Mouse (Mus musculus) lung, embryonic 14.5 days (tissue): Measurements from ENCODE around the gene Wfdc15a. TPM values are rescaled to one million over a fixed set of nuclear protein-coding genes. Genes with fewer than 3 reads are reported as not detected.

Experiments used
- ATAC-seq: fragments of 200-750 bp; cut with Nextera tagmentation; 2 replicates; pipeline ENCODE4 v1.8.0; 2017; ENCODE audit warnings: mild to moderate bottlenecking, moderate TSS enrichment, moderate library complexity; ENCODE audit not compliant: insufficient read depth
- DNase-seq: peaks from one replicate; pipeline ENCODE4 v3.0.0-alpha.2; 2015
- H3K27ac ChIP-seq: fragments of 300-500 bp; sonication (generic); 2 replicates; pipeline ENCODE4 v1.5.1; 2014; ENCODE audit warnings: low read depth, mild to moderate bottlenecking, moderate library complexity
- H3K27me3 ChIP-seq: fragments of 300-500 bp; sonication (generic); 2 replicates; pipeline ENCODE4 v1.6.1; 2014; ENCODE audit warnings: low read length, control low read depth; ENCODE audit not compliant: insufficient read depth
- H3K36me3 ChIP-seq: fragments of 300-500 bp; sonication (generic); 2 replicates; pipeline ENCODE4 v1.6.1; 2014; ENCODE audit warnings: control low read depth; ENCODE audit not compliant: insufficient read depth
- H3K4me1 ChIP-seq: fragments of 300-500 bp; sonication (generic); 2 replicates; pipeline ENCODE4 v1.6.1; 2014; ENCODE audit warnings: antibody characterized with exemption, control low read depth; ENCODE audit not compliant: insufficient read depth
- H3K4me2 ChIP-seq: fragments of 300-500 bp; sonication (generic); 2 replicates; pipeline ENCODE4 v1.6.1; 2014; ENCODE audit warnings: mild to moderate bottlenecking
- H3K4me3 ChIP-seq: fragments of 300-500 bp; sonication (generic); 2 replicates; pipeline ENCODE4 v1.5.1; 2014; ENCODE audit warnings: low read depth, low read length
- H3K9ac ChIP-seq: fragments of 300-500 bp; sonication (generic); 2 replicates; pipeline ENCODE4 v1.6.1; 2014
- H3K9me3 ChIP-seq: fragments of 300-500 bp; sonication (generic); 2 replicates; pipeline ENCODE4 v1.6.1; 2016; ENCODE audit warnings: low read depth, low read length, control low read depth
- CTCF ChIP-seq: IDR thresholded peaks from 2 replicates; pipeline ENCODE4 v1.5.1; 2016; ENCODE audit warnings: antibody characterized with exemption, low read depth
- WGBS: fragments of 180-500 bp; shearing (Covaris S2); extraction: QIAGEN DNeasy Blood & Tissue Kit; methylation state at CpG from one replicate; pipeline ENCODE4 v1.1.7; 2014; 5-methylcytosine and 5-hydroxymethylcytosine counted together
- polyA plus RNA-seq: library from polyadenylated mRNA; unstranded; fragments of >200 nt; fragmentation: Nextera tagmentation; extraction: Ambion mirVana; gene quantifications from 2 replicates; pipeline ENCODE4 v1.2.1, GENCODE M21; 2014

The Wfdc15a gene
- not detected in 2 replicates for polyA plus RNA-seq

- Histone ChIP-seq H3K36me3 (no peaks in the 10 kb centered on the region), H3K27ac (no peak within 1 kb of the TSS), H3K9me3 (no peaks in the 10 kb centered on the region), H3K9ac (no peak within 1 kb of the TSS), H3K4me1 (no peaks in the 10 kb centered on the region), H3K4me3 (no peak within 1 kb of the TSS), H3K27me3 (no peaks in the 10 kb centered on the region), H3K4me2 (no peak within 1 kb of the TSS)
- TF ChIP-seq CTCF, result no peak
- WGBS, result 78% methylated on average over 20 of the region's 20 CpGs
- DNase-seq (no peak), ATAC-seq (no peak)
Measured at GRCm38 (mm10) chr2:164199626-164200327, at the start of gene Wfdc15a. Gene Wfdc15a, minus strand, starts transcription at chr2:164200130.

- DNase-seq, result no peak
- Histone ChIP-seq H3K9ac (no peak within 1 kb of the TSS), H3K36me3 (no peaks in the 10 kb centered on the region), H3K27ac (no peak within 1 kb of the TSS), H3K4me3 (no peak within 1 kb of the TSS), H3K4me1 (no peaks in the 10 kb centered on the region), H3K9me3 (no peaks in the 10 kb centered on the region), H3K4me2 (no peak within 1 kb of the TSS), H3K27me3 (no peaks in the 10 kb centered on the region)
- ATAC-seq, result no peak
- TF ChIP-seq CTCF, result no peak
- WGBS, result 79% methylated on average over 3 of the region's 3 CpGs
Measured at GRCm38 (mm10) chr2:164238366-164238765, 38.4 kb upstream of the Wfdc15a start, which contains the start of gene Svs2. Gene Svs2, minus strand, starts transcription at chr2:164238466.

GRCm38 (mm10) chr2:164232671-164233070 is 32.7 kb upstream of the Wfdc15a start:
- H3K36me3 ChIP-seq, result no peaks in the 10 kb centered on the region
- no peaks in the 10 kb centered on the region for H3K9me3 ChIP-seq
- 69% methylated on average over 8 of the region's 8 CpGs for WGBS
- no peaks in the 10 kb centered on the region for H3K4me1 ChIP-seq
- H3K9ac ChIP-seq, result no peak overlapping the region
- no peak for TF ChIP-seq CTCF
- no peaks in the 10 kb centered on the region for H3K27me3 ChIP-seq
- ATAC-seq (no peak), DNase-seq (no peak)
- no peak overlapping the region for H3K4me2 ChIP-seq
- no peak overlapping the region for H3K27ac ChIP-seq
- no peak overlapping the region for H3K4me3 ChIP-seq

- Histone ChIP-seq H3K36me3 (no peaks in the 10 kb centered on the region), H3K4me2 (no peak overlapping the region), H3K27ac (no peak overlapping the region), H3K4me3 (no peak overlapping the region), H3K9ac (no peak overlapping the region), H3K4me1 (no peaks in the 10 kb centered on the region), H3K9me3 (no peaks in the 10 kb centered on the region), H3K27me3 (no peaks in the 10 kb centered on the region)
- 81% methylated on average over 8 of the region's 8 CpGs for WGBS
- DNase-seq (no peak), ATAC-seq (no peak)
- no peak for TF ChIP-seq CTCF
Measured at GRCm38 (mm10) chr2:164228361-164229070, 28.6 kb upstream of the Wfdc15a start.

GRCm38 (mm10) chr2:164221522-164221921 is 21.6 kb upstream of the Wfdc15a start, which contains the start of gene Wfdc15b:
Gene Wfdc15b, minus strand, starts transcription at chr2:164221660.
- Histone ChIP-seq H3K9ac (no peak within 1 kb of the TSS), H3K4me2 (no peak within 1 kb of the TSS), H3K36me3 (no peaks in the 10 kb centered on the region), H3K27me3 (no peaks in the 10 kb centered on the region), H3K4me3 (no peak within 1 kb of the TSS), H3K9me3 (no peaks in the 10 kb centered on the region), H3K4me1 (no peaks in the 10 kb centered on the region), H3K27ac (no peak within 1 kb of the TSS)
- DNase-seq (no peak), ATAC-seq (no peak)
- 38% methylated on average over 11 of the region's 11 CpGs for WGBS
- no peak for TF ChIP-seq CTCF

- Histone ChIP-seq H3K4me1 (no peaks in the 10 kb centered on the region), H3K27me3 (no peaks in the 10 kb centered on the region), H3K4me2 (no peak overlapping the region), H3K36me3 (no peaks in the 10 kb centered on the region), H3K4me3 (no peak overlapping the region), H3K9ac (no peak overlapping the region), H3K27ac (no peak overlapping the region), H3K9me3 (no peaks in the 10 kb centered on the region)
- WGBS, result 82% methylated on average over 9 of the region's 9 CpGs
- no peak for DNase-seq
- TF ChIP-seq CTCF, result no peak
- no peak for ATAC-seq
Measured at GRCm38 (mm10) chr2:164219295-164219694, 19.4 kb upstream of the Wfdc15a start.

GRCm38 (mm10) chr2:164212711-164213110 is 12.8 kb upstream of the Wfdc15a start:
- Histone ChIP-seq H3K4me3 (no peak overlapping the region), H3K27me3 (no peaks in the 10 kb centered on the region), H3K4me1 (no peaks in the 10 kb centered on the region), H3K4me2 (no peak overlapping the region), H3K27ac (no peak overlapping the region), H3K9ac (no peak overlapping the region), H3K36me3 (no peaks in the 10 kb centered on the region), H3K9me3 (no peaks in the 10 kb centered on the region)
- ATAC-seq (no peak), DNase-seq (no peak)
- WGBS, result 78% methylated on average over 5 of the region's 5 CpGs
- TF ChIP-seq CTCF, result no peak
